Mouse (Mus musculus) thymus, postnatal 0 days (tissue): Measurements from ENCODE around the gene Hoxa2. TPM values are rescaled to one million over a fixed set of nuclear protein-coding genes. Genes with fewer than 3 reads are reported as not detected.

Source experiments
- DNase-seq: peaks from one replicate; pipeline ENCODE4 v3.0.0-alpha.2; 2015; ENCODE audit warnings: low spot score
- polyA plus RNA-seq: library from polyadenylated mRNA; unstranded; fragments of >200 nt; fragmentation: Nextera tagmentation; extraction: Ambion mirVana; gene quantifications from 2 replicates; pipeline ENCODE4 v1.2.1, GENCODE M21; 2015

Gene Hoxa2
- polyA plus RNA-seq, 1 experiment from 2014 or later: 5.1 TPM

GRCm38 (mm10) chr6:52151571-52151970 lies 13.1 kb downstream of the Hoxa2 start:
- no peak for DNase-seq

- DNase-seq: no peak
Measured at GRCm38 (mm10) chr6:52150401-52150966, 14.1 kb downstream of the Hoxa2 start.

GRCm38 (mm10) chr6:52139115-52139514 lies 25.5 kb downstream of the Hoxa2 start:
- no peak for DNase-seq

GRCm38 (mm10) chr6:52138576-52138975 lies 26.1 kb downstream of the Hoxa2 start:
- no peak for DNase-seq

GRCm38 (mm10) chr6:52137841-52138535 lies 26.6 kb downstream of the Hoxa2 start:
- no peak for DNase-seq

GRCm38 (mm10) chr6:52123673-52124072 lies 41.0 kb downstream of the Hoxa2 start:
- no peak for DNase-seq

- no peak for DNase-seq
Measured at GRCm38 (mm10) chr6:52121173-52121572, 43.5 kb downstream of the Hoxa2 start.

- DNase-seq: no peak
Measured at GRCm38 (mm10) chr6:52118903-52119635, 45.6 kb downstream of the Hoxa2 start.

- peak; percentile 52 for DNase-seq
Measured at GRCm38 (mm10) chr6:52115899-52116298, 48.7 kb downstream of the Hoxa2 start.

Other genes starting within 250 kb of the Hoxa2 start
- 24.2 and 24.6 TPM in 2 replicates for gene Skap2, start 152.3 kb downstream of the Hoxa2 start, polyA plus RNA-seq
- 0.44 and 0.45 TPM in 2 replicates for gene Hoxa1, start 6.5 kb downstream of the Hoxa2 start, polyA plus RNA-seq
- gene 5730596B20Rik, start 12.7 kb upstream of the Hoxa2 start, polyA plus RNA-seq: 0.24 and 0.25 TPM in 2 replicates
- gene Hoxa4, start 26.9 kb upstream of the Hoxa2 start, polyA plus RNA-seq: 0.27 and 0.39 TPM in 2 replicates
- gene Hoxa5, start 39.8 kb upstream of the Hoxa2 start, polyA plus RNA-seq: 0.06 and 0.21 TPM in 2 replicates
- not detected in 2 replicates for gene Hoxa6, start 43.9 kb upstream of the Hoxa2 start, polyA plus RNA-seq
- 1.1 and 1.2 TPM in 2 replicates for gene Hoxa3, start 48.5 kb upstream of the Hoxa2 start, polyA plus RNA-seq
- not detected in 2 replicates for gene Gm28308, start 48.5 kb upstream of the Hoxa2 start, polyA plus RNA-seq
- 0.71 and 1.4 TPM in 2 replicates for gene Hoxa7, start 57.0 kb upstream of the Hoxa2 start, polyA plus RNA-seq
- 0.62 and 0.81 TPM in 2 replicates for gene Hoxa9, start 66.3 kb upstream of the Hoxa2 start, polyA plus RNA-seq
- 0.08 and 0.19 TPM in 2 replicates for gene Hoxa10, start 76.0 kb upstream of the Hoxa2 start, polyA plus RNA-seq
- gene Hoxa11, start 81.0 kb upstream of the Hoxa2 start, polyA plus RNA-seq: not detected in 2 replicates
- gene Hoxa13, start 96.0 kb upstream of the Hoxa2 start, polyA plus RNA-seq: not detected in 2 replicates
- not detected in 2 replicates for gene Evx1, start 148.7 kb upstream of the Hoxa2 start, polyA plus RNA-seq